Mouse (Mus musculus) naive thymus-derived CD4-positive, alpha-beta T cell, adult 5 months (primary cell): ENCODE data around the gene Stat3. TPM values are rescaled to one million over a fixed set of nuclear protein-coding genes. Genes with fewer than 3 reads are reported as not detected.

Experiments
- polyA plus RNA-seq: library from polyadenylated mRNA; unstranded; fragments of 100-300 nt; shearing (Covaris generic); gene quantifications from one replicate; pipeline ENCODE4 v1.2.1, GENCODE M21; 2017

Stat3 gene
- 361 TPM for polyA plus RNA-seq

GRCm38 (mm10) chr11:100939512-100940151 is at the start of gene Stat3:
Stat3 (minus strand) TSS chr11:100939540.

GRCm38 (mm10) chr11:100970557-100970937 is 31.2 kb upstream of the Stat3 start, which contains the start of gene Cavin1:
Cavin1 (minus strand) TSS chr11:100970887.

GRCm38 (mm10) chr11:100858935-100859578 is 80.3 kb downstream of the Stat3 start, which contains the start of gene Stat5a:
Stat5a (plus strand) TSS chr11:100859351.

GRCm38 (mm10) chr11:100850038-100850777 is 89.1 kb downstream of the Stat3 start, which contains the start of gene Stat5b:
Stat5b (minus strand) TSS chr11:100850724.

Other genes with a start within 250 kb of the Stat3 start
- gene Zfp385c, start 247.1 kb downstream of the Stat3 start, polyA plus RNA-seq = not detected
- 11.2 TPM for gene Dhx58, start 235.3 kb downstream of the Stat3 start, polyA plus RNA-seq
- 55.9 TPM for gene Kat2a, start 227.1 kb downstream of the Stat3 start, polyA plus RNA-seq
- gene Hspb9, start 225.7 kb downstream of the Stat3 start, polyA plus RNA-seq = not detected
- gene Rab5c, start 201.3 kb downstream of the Stat3 start, polyA plus RNA-seq = 28.8 TPM
- gene Kcnh4, start 179.6 kb downstream of the Stat3 start, polyA plus RNA-seq = 0.24 TPM
- not detected for gene Hcrt, start 176.6 kb downstream of the Stat3 start, polyA plus RNA-seq
- gene Ghdc, start 168.6 kb downstream of the Stat3 start, polyA plus RNA-seq = 3.2 TPM
- gene Stat5b, start 88.8 kb downstream of the Stat3 start, polyA plus RNA-seq = 312 TPM
- gene Stat5a, start 80.2 kb downstream of the Stat3 start, polyA plus RNA-seq = 201 TPM
- not detected for gene Cavin1, start 31.3 kb upstream of the Stat3 start, polyA plus RNA-seq
- 0.91 TPM for gene Atp6v0a1, start 69.9 kb upstream of the Stat3 start, polyA plus RNA-seq
- gene Naglu, start 130.5 kb upstream of the Stat3 start, polyA plus RNA-seq = 11.6 TPM
- gene Hsd17b1, start 138.9 kb upstream of the Stat3 start, polyA plus RNA-seq = 0.44 TPM
- 10.0 TPM for gene Coasy, start 143.0 kb upstream of the Stat3 start, polyA plus RNA-seq
- 49.7 TPM for gene Mlx, start 147.7 kb upstream of the Stat3 start, polyA plus RNA-seq
- 4.0 TPM for gene Psmc3ip, start 155.9 kb upstream of the Stat3 start, polyA plus RNA-seq
- gene Retreg3, start 180.4 kb upstream of the Stat3 start, polyA plus RNA-seq = 95.9 TPM
- 14.9 TPM for gene Tubg1, start 180.4 kb upstream of the Stat3 start, polyA plus RNA-seq
- gene Tubg2, start 216.4 kb upstream of the Stat3 start, polyA plus RNA-seq = 0.37 TPM
- gene Cntnap1, start 231.0 kb upstream of the Stat3 start, polyA plus RNA-seq = not detected
- gene Plekhh3, start 231.8 kb upstream of the Stat3 start, polyA plus RNA-seq = not detected
- not detected for gene Ccr10, start 235.9 kb upstream of the Stat3 start, polyA plus RNA-seq